Mouse (Mus musculus): ENCODE results near the gene Iars. TPM values are rescaled to one million over a fixed set of nuclear protein-coding genes. Genes with fewer than 3 reads are reported as not detected.

The Iars gene
- polyA plus RNA-seq, 2 experiments, result 61.8 to 68.3 TPM

GRCm38 (mm10) chr13:49644731-49645529 lies 37.0 kb upstream of the Iars start:
- 72% methylated on average over 2 of the region's 2 CpGs for WGBS
- Histone ChIP-seq H3K4me1 (ENCODE audit: control insufficient read depth, insufficient read depth, low read length) (peaks cover 2% of the 10 kb centered on the region; the same call in 1 of the 2 replicates), H3K4me2 (replicated peaks; ENCODE audit: low read depth, low read length, severe bottlenecking) (no peak overlapping the region), H3K9ac (ENCODE audit: low read depth, low read length, severe bottlenecking) (no peak overlapping the region), H3K27me3 (ENCODE audit: control insufficient read depth, insufficient read depth, low read length) (no peaks in the 10 kb centered on the region), H3K36me3 (ENCODE audit: control insufficient read depth, insufficient read depth, low read length) (no peaks in the 10 kb centered on the region), H3K27ac (replicated peaks; ENCODE audit: low read depth, low read length) (peak overlapping the region; percentile 43; the same call in 1 of the 2 replicates), H3K4me3 (replicated peaks; ENCODE audit: low read length) (no peak overlapping the region), H3K9me3 (ENCODE audit: control insufficient read depth, low read length) (no peaks in the 10 kb centered on the region)
- DNase-seq (ENCODE audit: low spot score), result peak; percentile 77
- ATAC-seq (ENCODE audit: low FRiP score, low read depth), result peak; percentile 30; the same call in 1 of the 2 replicates
- no peak for TF ChIP-seq POLR2A (IDR thresholded peaks at IDR 0.05; ENCODE audit: borderline replicate concordance, extremely low read depth, insufficient read depth, insufficient read length)

- DNase-seq (ENCODE audit: low spot score) (no peak), ATAC-seq (ENCODE audit: low FRiP score, low read depth) (no peak)
- no peaks in the 10 kb centered on the region for H3K27me3 ChIP-seq (ENCODE audit: control insufficient read depth, insufficient read depth, low read length)
- no peak overlapping the region for H3K4me2 ChIP-seq (replicated peaks; ENCODE audit: low read depth, low read length, severe bottlenecking)
- no peaks in the 10 kb centered on the region for H3K9me3 ChIP-seq (ENCODE audit: control insufficient read depth, low read length)
- H3K36me3 ChIP-seq (ENCODE audit: control insufficient read depth, insufficient read depth, low read length), result no peaks in the 10 kb centered on the region
- no peak overlapping the region for H3K9ac ChIP-seq (ENCODE audit: low read depth, low read length, severe bottlenecking)
- no peak overlapping the region for H3K27ac ChIP-seq (replicated peaks; ENCODE audit: low read depth, low read length)
- TF ChIP-seq POLR2A (IDR thresholded peaks at IDR 0.05; ENCODE audit: borderline replicate concordance, extremely low read depth, insufficient read depth, insufficient read length), result no peak
- H3K4me3 ChIP-seq (replicated peaks; ENCODE audit: low read length), result no peak overlapping the region
- H3K4me1 ChIP-seq (ENCODE audit: control insufficient read depth, insufficient read depth, low read length), result peaks cover 2% of the 10 kb centered on the region; the same call in 1 of the 2 replicates
- WGBS, result 71% methylated on average over 1 of the region's 1 CpGs
Measured at GRCm38 (mm10) chr13:49646019-49646418, 35.9 kb upstream of the Iars start.

GRCm38 (mm10) chr13:49651136-49651535 lies 30.8 kb upstream of the Iars start:
- Histone ChIP-seq H3K9me3 (ENCODE audit: control insufficient read depth, low read length) (no peaks in the 10 kb centered on the region), H3K4me3 (replicated peaks; ENCODE audit: low read length) (0 out of 2 replicates have a peak overlapping the region, but pooled peaks have one; percentile 72), H3K4me2 (replicated peaks; ENCODE audit: low read depth, low read length, severe bottlenecking) (peak overlapping the region; percentile 82; the same call in 1 of the 2 replicates), H3K27ac (replicated peaks; ENCODE audit: low read depth, low read length) (no peak overlapping the region), H3K36me3 (ENCODE audit: control insufficient read depth, insufficient read depth, low read length) (no peaks in the 10 kb centered on the region), H3K4me1 (ENCODE audit: control insufficient read depth, insufficient read depth, low read length) (peaks cover 11% of the 10 kb centered on the region; the same call in 1 of the 2 replicates), H3K27me3 (ENCODE audit: control insufficient read depth, insufficient read depth, low read length) (no peaks in the 10 kb centered on the region), H3K9ac (ENCODE audit: low read depth, low read length, severe bottlenecking) (0 out of 2 replicates have a peak overlapping the region, but pooled peaks have one; percentile 5)
- ATAC-seq (ENCODE audit: low FRiP score, low read depth) (no peak), DNase-seq (ENCODE audit: low spot score) (no peak)
- no peak for TF ChIP-seq POLR2A (IDR thresholded peaks at IDR 0.05; ENCODE audit: borderline replicate concordance, extremely low read depth, insufficient read depth, insufficient read length)
- WGBS, result 50% methylated on average over 2 of the region's 2 CpGs

GRCm38 (mm10) chr13:49651781-49652351 lies 30.0 kb upstream of the Iars start:
- no peak for DNase-seq (ENCODE audit: low spot score)
- H3K4me1 ChIP-seq (ENCODE audit: control insufficient read depth, insufficient read depth, low read length), result peaks cover 11% of the 10 kb centered on the region; the same call in 1 of the 2 replicates
- ATAC-seq (ENCODE audit: low FRiP score, low read depth), result no peak
- 0 out of 2 replicates have a peak, but pooled peaks cover 2% of the 10 kb centered on the region for H3K36me3 ChIP-seq (ENCODE audit: control insufficient read depth, insufficient read depth, low read length)
- H3K9me3 ChIP-seq (ENCODE audit: control insufficient read depth, low read length), result no peaks in the 10 kb centered on the region
- no peaks in the 10 kb centered on the region for H3K27me3 ChIP-seq (ENCODE audit: control insufficient read depth, insufficient read depth, low read length)
- H3K4me2 ChIP-seq (replicated peaks; ENCODE audit: low read depth, low read length, severe bottlenecking), result peak overlapping the region; percentile 82
- no peak overlapping the region for H3K27ac ChIP-seq (replicated peaks; ENCODE audit: low read depth, low read length)
- H3K4me3 ChIP-seq (replicated peaks; ENCODE audit: low read length), result peak overlapping the region; percentile 72
- TF ChIP-seq POLR2A (IDR thresholded peaks at IDR 0.05; ENCODE audit: borderline replicate concordance, extremely low read depth, insufficient read depth, insufficient read length), result no peak
- 2% methylated on average over 4 of the region's 4 CpGs for WGBS
- H3K9ac ChIP-seq (ENCODE audit: low read depth, low read length, severe bottlenecking), result peak overlapping the region; percentile 49

- under 1% methylated on average over 61 of the region's 68 CpGs for WGBS
- H3K27ac ChIP-seq (replicated peaks; ENCODE audit: low read depth, low read length), result no peak within 1 kb of the TSS
- ATAC-seq (ENCODE audit: low FRiP score, low read depth) (peak; percentile 98), DNase-seq (ENCODE audit: low spot score) (peak; percentile 99)
- H3K36me3 ChIP-seq (ENCODE audit: control insufficient read depth, insufficient read depth, low read length), result peaks cover 7% of the 10 kb centered on the region; the same call in 1 of the 2 replicates
- TF ChIP-seq POLR2A (IDR thresholded peaks at IDR 0.05; ENCODE audit: borderline replicate concordance, extremely low read depth, insufficient read depth, insufficient read length), result no peak
- no peaks in the 10 kb centered on the region for H3K9me3 ChIP-seq (ENCODE audit: control insufficient read depth, low read length)
- H3K4me3 ChIP-seq (replicated peaks; ENCODE audit: low read length), result peak within 1 kb of the TSS; percentile 72
- H3K9ac ChIP-seq (ENCODE audit: low read depth, low read length, severe bottlenecking), result peak within 1 kb of the TSS; percentile 57
- no peaks in the 10 kb centered on the region for H3K27me3 ChIP-seq (ENCODE audit: control insufficient read depth, insufficient read depth, low read length)
- H3K4me1 ChIP-seq (ENCODE audit: control insufficient read depth, insufficient read depth, low read length), result peaks cover 11% of the 10 kb centered on the region; the same call in 1 of the 2 replicates
- peak within 1 kb of the TSS; percentile 82 for H3K4me2 ChIP-seq (replicated peaks; ENCODE audit: low read depth, low read length, severe bottlenecking)
Measured at GRCm38 (mm10) chr13:49652481-49653179, 29.3 kb upstream of the Iars start, which contains the start of the genes Cenpp and Nol8. Cenpp (minus strand) TSS chr13:49652785. Nol8 (plus strand) TSS chr13:49653078.

All from limb, embryonic 14.5 days (tissue).